Mouse (Mus musculus): ENCODE data around the gene Strn.

DNA sequence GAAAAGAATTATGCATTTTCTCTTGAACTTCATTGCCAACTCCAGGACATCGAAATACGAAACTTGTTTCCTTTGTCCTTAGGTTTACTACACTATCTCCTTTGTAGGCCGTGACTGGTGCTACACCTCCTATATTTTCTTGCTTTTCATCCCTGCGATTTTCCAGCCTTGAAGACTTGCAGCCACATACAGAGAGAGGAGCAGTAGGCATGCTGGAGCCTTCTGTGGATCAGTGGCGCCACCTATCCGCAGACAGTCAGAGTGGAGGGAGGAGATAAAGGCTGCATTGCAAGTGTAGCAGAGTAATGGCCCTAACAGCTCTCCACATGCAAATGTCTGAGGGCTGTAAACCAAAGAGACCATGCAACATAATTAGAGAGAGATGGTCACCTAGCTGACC is 125.9 kb downstream of the Strn start:
- TF ChIP-seq CEBPB (IDR thresholded peaks at IDR 0.05; ENCODE audit: insufficient read depth, poor library complexity, severe bottlenecking) (no peak), REST (IDR thresholded peaks at IDR 0.05; ENCODE audit: insufficient read depth, insufficient read length) (no peak), MAX (IDR thresholded peaks at IDR 0.05; ENCODE audit: low read depth) (no peak), POLR2A (IDR thresholded peaks at IDR 0.05; ENCODE audit: insufficient read length, low read depth) (no peak), POLR2AphosphoS2 (IDR thresholded peaks at IDR 0.05; ENCODE audit: insufficient read length, low read depth) (no peak), USF1 (IDR thresholded peaks at IDR 0.05; ENCODE audit: low read depth) (no peak), TCF12 (IDR thresholded peaks at IDR 0.05; ENCODE audit: insufficient read depth, poor library complexity, severe bottlenecking) (no peak), MYOG (IDR thresholded peaks at IDR 0.05; ENCODE audit: control insufficient read depth in 1 of 3, insufficient read depth in 1 of 3, insufficient read length in 2 of 3, low read depth in 2 of 3) (no peak), E2F4 (IDR thresholded peaks at IDR 0.05; ENCODE audit: insufficient read depth) (no peak), TCF3 (IDR thresholded peaks at IDR 0.05; ENCODE audit: insufficient read length, low read depth) (no peak), SRF (IDR thresholded peaks at IDR 0.05; ENCODE audit: control insufficient read depth, insufficient read length, low read depth) (no peak), MYOD1 (IDR thresholded peaks at IDR 0.05; ENCODE audit: control insufficient read depth in 1 of 3, insufficient read length in 2 of 3, low read depth in 2 of 3) (no peak)
